Mouse (Mus musculus): Measurements from ENCODE around the gene Sp9. TPM values are rescaled to one million over a fixed set of nuclear protein-coding genes. Genes with fewer than 3 reads are reported as not detected.

Gene Sp9
- polyA plus RNA-seq, 1 experiment from 2014 or later = 1.5 TPM

DNA sequence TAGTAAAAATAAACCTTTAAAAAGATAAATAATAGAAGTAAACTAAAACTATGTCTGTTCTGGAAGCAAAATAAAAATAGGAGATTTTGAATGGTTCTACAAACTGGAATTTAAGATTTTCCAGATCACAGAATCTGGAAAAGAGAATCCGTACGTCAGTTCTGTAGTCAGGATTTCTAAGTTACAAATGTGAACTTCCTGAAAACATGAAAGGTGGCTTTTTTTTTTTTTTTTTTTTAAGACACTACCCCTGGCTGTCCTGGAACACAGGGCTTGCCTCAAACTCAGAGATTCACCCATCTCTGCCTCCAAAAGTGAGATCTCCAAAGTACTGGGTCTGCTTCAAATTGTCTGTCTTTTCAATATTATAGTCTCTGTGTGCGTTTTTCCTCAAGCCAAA, 42.6 kb downstream of the Sp9 start:
- no peaks in the 10 kb centered on the region for H3K27me3 ChIP-seq (ENCODE audit: control insufficient read depth, insufficient read depth, low read length)
- H3K4me3 ChIP-seq (ENCODE audit: low read depth, low read length) = no peak overlapping the region
- H3K4me1 ChIP-seq (ENCODE audit: control insufficient read depth, insufficient read depth, low read length) = peaks cover 8% of the 10 kb centered on the region; the same call in 1 of the 2 replicates
- no peak overlapping the region for H3K4me2 ChIP-seq (ENCODE audit: low read depth, low read length)
- ATAC-seq (ENCODE audit: low read depth) = no peak
- H3K9me3 ChIP-seq (ENCODE audit: control insufficient read depth, low read length) = no peaks in the 10 kb centered on the region
- no peak overlapping the region for H3K9ac ChIP-seq (replicated peaks; ENCODE audit: low read depth, low read length)
- H3K27ac ChIP-seq (ENCODE audit: low read depth, low read length) = no peak overlapping the region
- WGBS = 93% methylated on average over 3 of the region's 3 CpGs
- H3K36me3 ChIP-seq (ENCODE audit: control insufficient read depth, insufficient read depth, low read length) = peaks cover 2% of the 10 kb centered on the region; the same call in 1 of the 2 replicates

DNA sequence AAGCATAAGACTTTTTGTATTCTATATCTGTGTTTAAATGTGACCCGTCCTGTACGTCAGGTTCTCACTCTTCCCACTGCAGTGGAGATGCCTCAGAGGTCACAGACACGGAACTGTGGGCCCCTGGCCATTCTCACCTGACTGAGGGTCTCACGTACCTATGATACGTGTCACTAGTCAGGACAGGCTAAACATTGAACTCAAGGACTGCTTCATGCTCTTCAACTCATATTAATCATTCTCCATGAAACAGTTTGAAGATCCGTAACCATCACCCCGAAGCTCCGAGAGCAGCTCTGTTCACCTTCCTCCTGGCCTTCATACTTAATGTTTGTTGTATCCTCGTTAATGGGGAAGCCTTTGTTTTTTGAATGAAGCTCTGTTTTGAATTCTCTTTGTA, 45.7 kb downstream of the Sp9 start:
- no peak for ATAC-seq (ENCODE audit: low read depth)
- Histone ChIP-seq H3K27me3 (ENCODE audit: control insufficient read depth, insufficient read depth, low read length) (no peaks in the 10 kb centered on the region), H3K36me3 (ENCODE audit: control insufficient read depth, insufficient read depth, low read length) (no peaks in the 10 kb centered on the region), H3K9ac (replicated peaks; ENCODE audit: low read depth, low read length) (no peak overlapping the region), H3K4me3 (ENCODE audit: low read depth, low read length) (no peak overlapping the region), H3K9me3 (ENCODE audit: control insufficient read depth, low read length) (no peaks in the 10 kb centered on the region), H3K4me1 (ENCODE audit: control insufficient read depth, insufficient read depth, low read length) (no peaks in the 10 kb centered on the region), H3K27ac (ENCODE audit: low read depth, low read length) (no peak overlapping the region), H3K4me2 (ENCODE audit: low read depth, low read length) (no peak overlapping the region)
- WGBS = 96% methylated on average over 9 of the region's 9 CpGs

DNA sequence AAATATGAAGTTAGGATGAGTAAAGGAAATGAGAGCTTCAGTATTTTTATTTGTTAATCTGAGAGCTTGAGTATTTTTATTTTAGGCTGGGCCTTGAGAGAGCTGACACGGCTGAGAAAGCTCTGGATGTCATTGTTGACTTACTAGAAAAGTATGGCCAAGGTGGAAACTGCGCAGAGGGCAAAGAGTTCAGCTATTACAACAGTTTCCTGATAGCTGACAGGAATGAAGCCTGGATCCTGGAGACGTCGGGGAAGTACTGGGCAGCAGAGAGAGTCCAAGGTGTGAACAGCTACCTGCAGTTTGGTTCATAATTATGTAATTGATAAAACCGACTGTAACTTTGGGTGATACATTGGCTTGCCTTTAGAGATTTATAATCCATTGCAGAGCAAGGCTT, 47.5 kb downstream of the Sp9 start:
- WGBS = 93% methylated on average over 5 of the region's 5 CpGs
- Histone ChIP-seq H3K9ac (replicated peaks; ENCODE audit: low read depth, low read length) (no peak overlapping the region), H3K4me2 (ENCODE audit: low read depth, low read length) (no peak overlapping the region), H3K4me3 (ENCODE audit: low read depth, low read length) (no peak overlapping the region), H3K36me3 (ENCODE audit: control insufficient read depth, insufficient read depth, low read length) (no peaks in the 10 kb centered on the region), H3K4me1 (ENCODE audit: control insufficient read depth, insufficient read depth, low read length) (no peaks in the 10 kb centered on the region), H3K27ac (ENCODE audit: low read depth, low read length) (no peak overlapping the region), H3K9me3 (ENCODE audit: control insufficient read depth, low read length) (no peaks in the 10 kb centered on the region), H3K27me3 (ENCODE audit: control insufficient read depth, insufficient read depth, low read length) (no peaks in the 10 kb centered on the region)
- ATAC-seq (ENCODE audit: low read depth) = no peak

DNA sequence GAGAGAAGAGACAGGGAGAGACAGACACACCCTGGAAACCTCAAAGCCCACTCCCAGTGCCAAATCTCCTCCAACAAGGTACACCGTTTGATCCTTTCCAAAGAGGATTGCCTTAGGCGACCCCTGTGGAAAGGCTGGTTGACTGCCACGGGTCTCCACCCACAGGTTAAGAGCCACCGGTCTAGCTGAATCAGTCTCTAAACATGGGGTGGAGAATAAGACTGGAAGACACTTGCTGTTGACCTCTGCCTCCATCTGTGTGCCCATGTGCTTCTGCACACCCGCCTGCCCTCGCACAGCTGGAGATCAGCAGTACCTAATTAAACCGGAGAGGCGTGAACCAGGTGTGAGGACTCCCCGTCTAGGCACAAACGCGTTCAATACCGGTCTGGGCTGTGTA, 51.3 kb downstream of the Sp9 start:
- WGBS = 65% methylated on average over 12 of the region's 12 CpGs

DNA sequence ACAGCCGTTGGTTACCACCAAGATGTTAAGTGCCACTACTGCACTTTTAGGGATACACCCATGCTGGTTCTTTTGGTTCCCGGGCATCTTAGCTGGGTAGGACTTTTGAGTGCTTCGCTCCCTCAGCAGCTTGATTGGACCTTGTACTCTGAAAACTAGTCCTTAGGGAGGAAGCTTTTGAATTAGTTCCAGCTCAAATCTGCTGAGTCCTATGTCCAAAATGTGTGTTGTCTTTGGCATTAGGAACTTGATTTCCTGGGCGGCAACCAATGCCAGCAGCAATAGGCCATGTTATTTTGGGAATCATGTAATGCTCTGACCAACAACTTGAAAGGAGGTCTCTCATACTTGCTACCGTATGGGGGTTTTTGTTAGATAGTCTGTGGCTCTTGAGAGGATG, 54.1 kb downstream of the Sp9 start:
- ATAC-seq (ENCODE audit: low read depth) = no peak
- no peaks in the 10 kb centered on the region for H3K4me1 ChIP-seq (ENCODE audit: control insufficient read depth, insufficient read depth, low read length)
- 75% methylated on average over 5 of the region's 5 CpGs for WGBS
- no peak overlapping the region for H3K27ac ChIP-seq (ENCODE audit: low read depth, low read length)
- H3K36me3 ChIP-seq (ENCODE audit: control insufficient read depth, insufficient read depth, low read length) = no peaks in the 10 kb centered on the region
- no peak overlapping the region for H3K4me3 ChIP-seq (ENCODE audit: low read depth, low read length)
- no peak overlapping the region for H3K9ac ChIP-seq (replicated peaks; ENCODE audit: low read depth, low read length)
- H3K27me3 ChIP-seq (ENCODE audit: control insufficient read depth, insufficient read depth, low read length) = no peaks in the 10 kb centered on the region
- no peak overlapping the region for H3K4me2 ChIP-seq (ENCODE audit: low read depth, low read length)
- no peaks in the 10 kb centered on the region for H3K9me3 ChIP-seq (ENCODE audit: control insufficient read depth, low read length)

More for the DNA sequence above, 51.3 kb downstream of the Sp9 start:
- no peaks in the 10 kb centered on the region for H3K9me3 ChIP-seq (ENCODE audit: control insufficient read depth, low read length)
- ATAC-seq (ENCODE audit: low read depth) = no peak
- H3K9ac ChIP-seq (replicated peaks; ENCODE audit: low read depth, low read length) = no peak overlapping the region
- H3K27ac ChIP-seq (ENCODE audit: low read depth, low read length) = no peak overlapping the region
- no peaks in the 10 kb centered on the region for H3K36me3 ChIP-seq (ENCODE audit: control insufficient read depth, insufficient read depth, low read length)
- no peak overlapping the region for H3K4me2 ChIP-seq (ENCODE audit: low read depth, low read length)
- no peaks in the 10 kb centered on the region for H3K27me3 ChIP-seq (ENCODE audit: control insufficient read depth, insufficient read depth, low read length)
- H3K4me1 ChIP-seq (ENCODE audit: control insufficient read depth, insufficient read depth, low read length) = no peaks in the 10 kb centered on the region
- H3K4me3 ChIP-seq (ENCODE audit: low read depth, low read length) = no peak overlapping the region

Other genes starting within 250 kb of the Sp9 start
- gene Ola1, start 53.0 kb upstream of the Sp9 start, polyA plus RNA-seq (2014; fragmentation: Nextera tagmentation; extraction: Ambion mirVana) = 102 and 113 TPM in 2 replicates
- 7.1 and 8.1 TPM in 2 replicates for gene Scrn3, start 40.7 kb downstream of the Sp9 start, polyA plus RNA-seq (2014; fragmentation: Nextera tagmentation; extraction: Ambion mirVana)
- 26.6 and 28.7 TPM in 2 replicates for gene Cir1, start 40.8 kb downstream of the Sp9 start, polyA plus RNA-seq (2014; fragmentation: Nextera tagmentation; extraction: Ambion mirVana)
- gene Gpr155, start 114.6 kb downstream of the Sp9 start, polyA plus RNA-seq (2014; fragmentation: Nextera tagmentation; extraction: Ambion mirVana) = 15.8 and 17.9 TPM in 2 replicates

Data from neural tube, embryonic 14.5 days (tissue).